Mouse (Mus musculus) retina, embryonic 14.5 days (tissue): ENCODE data around the gene Eif4h.
A peak's percentile ranks its signal among the peaks of the same experiment; 100 is the strongest.
"Not testable (repeated sequence)": the region's sequence is repeated elsewhere in the genome, so short reads cannot be mapped to it uniquely, and the experiment has no call there.

Source experiments
- DNase-seq: peaks from one replicate; pipeline ENCODE4 v3.0.0-alpha.2; 2015; ENCODE audit warnings: low spot score

The Eif4h gene

DNA sequence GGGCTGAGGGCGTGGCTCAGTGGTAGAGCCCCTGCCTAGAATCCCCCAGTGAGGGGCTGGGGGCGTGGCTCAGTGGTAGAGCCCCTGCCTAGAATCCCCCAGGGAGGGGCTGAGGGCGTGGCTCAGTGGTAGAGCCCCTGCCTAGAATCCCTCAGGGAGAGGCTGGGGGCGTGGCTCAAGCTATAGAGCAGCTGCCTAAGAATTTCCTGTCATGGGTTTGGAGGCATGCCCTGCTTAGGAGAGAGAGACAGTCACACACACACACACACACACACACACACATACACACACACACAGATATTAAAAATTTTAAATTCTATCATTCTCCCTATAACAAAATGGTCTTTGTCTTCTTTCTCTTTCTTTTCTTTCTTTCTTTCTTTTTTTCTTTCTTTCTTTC is 9.7 kb upstream of the Eif4h start:
- not testable (repeated sequence) for DNase-seq

DNA sequence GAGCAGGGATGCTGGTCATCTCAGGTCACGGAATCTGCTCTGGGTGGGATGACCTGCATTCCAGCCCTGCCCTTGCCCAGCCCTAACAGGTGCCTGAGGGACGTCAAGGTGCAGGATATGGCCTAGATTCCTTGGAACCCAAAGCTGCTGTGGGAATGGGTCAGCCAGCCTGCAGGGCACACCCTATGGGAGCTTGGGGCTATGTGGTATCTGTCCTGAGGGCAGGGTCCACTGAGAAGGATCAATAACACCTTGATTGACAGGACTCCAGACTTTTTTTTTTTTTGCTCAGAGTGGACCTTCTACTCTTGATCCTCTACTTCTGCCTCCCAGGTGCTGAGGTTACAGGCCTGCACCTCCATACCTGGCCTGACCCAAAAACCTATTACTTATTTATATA is 8.1 kb upstream of the Eif4h start:
- no peak for DNase-seq

DNA sequence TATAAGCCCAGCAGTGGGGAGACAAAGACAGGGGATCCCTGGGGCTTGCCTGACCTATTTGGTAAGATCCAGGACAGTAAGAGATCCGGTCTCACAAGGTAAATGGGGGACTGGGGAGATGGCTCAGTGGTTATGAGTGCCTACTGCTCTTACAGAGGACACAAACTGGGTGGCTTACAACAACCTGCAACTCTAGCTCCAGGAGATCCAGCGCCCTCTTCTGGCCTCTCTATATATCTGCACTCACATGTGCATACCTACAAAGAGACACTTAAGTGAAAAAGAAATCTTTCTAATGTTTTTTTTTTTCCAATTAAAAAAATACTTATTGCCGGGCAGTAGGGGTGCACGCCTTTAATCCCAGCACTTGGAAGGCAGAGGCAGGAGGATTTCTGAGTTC is 7.2 kb upstream of the Eif4h start:
- no peak for DNase-seq

DNA sequence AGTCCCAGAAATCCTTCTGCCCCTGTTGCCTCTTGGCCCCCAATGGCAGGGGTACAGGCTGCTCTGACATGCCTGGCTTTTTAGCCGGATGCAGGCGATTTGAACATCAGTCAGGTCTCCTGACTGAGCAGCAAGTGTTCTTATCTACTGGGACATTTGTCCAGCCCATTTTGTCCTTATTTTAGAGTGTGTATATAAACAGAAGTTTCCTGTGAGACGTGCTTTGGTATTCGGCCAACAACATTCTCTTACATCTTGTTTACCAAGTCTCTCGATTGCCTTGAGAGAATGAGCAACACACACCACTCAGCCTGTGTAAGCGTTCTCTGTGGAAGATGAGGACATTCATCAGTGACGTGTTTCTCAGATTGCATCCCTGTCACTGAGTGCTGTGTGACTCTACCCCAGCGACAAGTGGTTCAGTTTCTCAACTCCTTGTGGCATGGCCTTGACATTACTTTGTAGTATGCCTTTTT is 5.4 kb upstream of the Eif4h start:
- DNase-seq = no peak

DNA sequence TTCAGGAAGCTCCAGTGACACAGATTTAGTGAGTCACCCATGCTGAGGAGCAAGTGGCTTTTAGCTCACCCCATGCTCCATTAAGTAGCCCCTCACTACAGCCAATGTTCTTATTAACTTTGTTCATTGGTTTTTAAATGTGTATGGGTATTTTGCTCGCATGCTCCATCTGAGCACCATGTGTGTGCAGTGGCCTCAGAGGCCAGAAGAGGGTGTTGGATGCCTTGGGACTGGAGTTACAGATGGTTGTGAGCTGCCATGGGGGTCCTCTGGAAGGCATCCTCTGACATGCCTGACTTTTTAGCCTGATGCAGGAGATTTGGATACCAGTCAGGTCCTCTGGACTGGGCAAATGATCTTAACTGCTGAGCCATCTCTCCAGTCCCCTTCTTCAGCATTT is 4.8 kb upstream of the Eif4h start:
- DNase-seq = no peak

DNA sequence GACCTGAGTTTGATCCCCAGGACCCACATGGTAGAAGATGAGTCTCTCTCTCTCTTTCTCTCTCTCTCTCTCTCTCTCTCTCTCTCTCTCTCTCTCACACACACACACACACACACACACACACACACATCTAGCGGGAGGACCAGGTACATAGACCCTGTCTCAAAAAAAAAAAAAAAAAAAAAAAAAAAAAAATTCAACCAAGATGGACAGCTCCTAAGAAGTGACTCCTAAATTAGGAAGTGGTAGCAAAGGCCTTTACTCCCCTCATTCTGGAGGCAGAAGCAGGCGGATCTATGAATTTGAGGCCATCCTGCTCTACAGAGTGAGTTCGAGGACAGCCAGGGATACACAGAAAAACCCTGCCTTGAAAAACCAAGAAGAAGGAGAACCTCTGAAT is 1.1 kb upstream of the Eif4h start:
- DNase-seq = no peak

DNA sequence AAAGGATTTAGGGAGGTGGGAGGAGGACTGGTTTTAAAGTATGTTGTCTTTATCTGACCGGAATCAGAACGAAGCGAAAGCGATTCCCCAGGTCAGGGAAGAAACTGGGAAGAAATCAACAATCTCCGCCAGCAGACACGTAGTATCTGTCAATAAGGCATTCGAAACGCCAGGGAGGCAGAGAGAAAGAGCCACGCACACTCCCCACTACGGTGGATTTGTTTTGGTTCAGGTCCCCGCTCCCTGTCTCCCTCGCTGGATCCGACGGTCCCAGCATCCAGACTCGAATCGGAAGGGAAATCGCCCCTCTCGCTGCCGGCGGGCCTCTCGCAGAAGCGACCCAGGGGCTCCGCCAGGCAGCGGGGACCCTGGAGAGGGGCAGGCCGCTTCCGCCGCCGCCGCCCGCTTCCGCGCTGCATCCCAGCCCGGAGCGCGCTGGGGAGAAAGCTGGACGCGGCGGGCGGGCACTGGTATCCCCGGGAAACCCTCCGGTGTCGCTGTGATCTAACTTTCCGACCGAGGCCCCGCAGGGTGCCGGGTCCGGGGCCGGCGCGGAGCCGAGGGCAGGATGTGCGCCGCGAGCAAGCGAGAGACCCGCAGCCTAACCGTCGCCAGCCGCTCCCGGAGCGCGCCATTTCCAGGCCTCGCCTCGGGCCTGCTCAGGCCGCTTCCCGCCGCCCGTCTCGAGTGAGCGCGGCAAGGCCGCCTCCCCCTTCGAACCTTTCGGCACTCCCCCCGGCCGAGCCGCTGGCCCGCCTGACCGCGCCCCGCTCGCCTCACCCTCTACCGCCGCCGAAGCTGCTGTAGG is 625 bp downstream of the Eif4h start:
- peak; percentile 47 for DNase-seq

DNA sequence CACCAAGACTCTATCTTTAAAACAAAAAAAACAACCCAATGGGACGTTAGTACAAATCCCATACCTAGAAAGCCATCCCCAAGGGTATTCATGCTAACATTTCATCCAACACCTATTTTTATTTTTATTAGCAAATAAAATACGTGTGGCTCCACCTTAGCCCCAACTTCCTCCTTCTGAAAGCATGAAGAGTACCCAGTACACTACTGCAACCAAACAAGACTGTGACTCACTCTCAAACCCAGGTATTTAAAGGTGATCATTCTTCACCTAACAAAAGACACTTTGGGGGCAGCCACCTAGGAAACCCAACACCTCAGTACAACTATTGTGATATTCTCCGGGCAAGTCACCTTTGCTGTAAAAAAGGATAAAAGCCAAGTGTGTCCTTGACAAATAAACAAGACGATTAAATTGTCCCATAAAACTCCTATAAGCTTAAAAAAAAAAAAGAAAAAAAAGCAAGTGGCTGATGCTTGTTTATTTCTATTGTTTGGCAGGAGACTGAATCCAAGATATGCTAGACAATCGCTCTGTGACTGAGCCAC is 1.4 kb downstream of the Eif4h start:
- DNase-seq = no peak

DNA sequence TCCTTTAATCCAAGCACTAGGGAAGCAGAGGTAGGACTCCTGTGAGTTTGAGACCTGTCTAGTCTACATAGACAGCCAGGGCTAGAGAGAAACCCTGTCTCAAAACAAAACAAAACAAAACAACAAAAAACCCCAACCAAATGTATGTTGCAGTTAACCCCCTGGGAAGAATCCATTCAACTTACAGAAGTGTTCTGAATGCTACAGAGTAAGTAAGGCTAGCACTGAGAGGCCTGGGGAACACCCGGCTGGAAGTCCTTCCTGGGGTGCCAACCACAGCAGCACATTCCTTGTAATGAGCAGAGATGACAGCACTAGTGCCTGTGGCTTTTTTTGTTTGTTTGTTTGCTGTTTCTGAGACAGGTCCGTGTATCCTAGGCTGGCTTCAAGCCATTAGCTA is 6.4 kb downstream of the Eif4h start:
- no peak for DNase-seq

DNA sequence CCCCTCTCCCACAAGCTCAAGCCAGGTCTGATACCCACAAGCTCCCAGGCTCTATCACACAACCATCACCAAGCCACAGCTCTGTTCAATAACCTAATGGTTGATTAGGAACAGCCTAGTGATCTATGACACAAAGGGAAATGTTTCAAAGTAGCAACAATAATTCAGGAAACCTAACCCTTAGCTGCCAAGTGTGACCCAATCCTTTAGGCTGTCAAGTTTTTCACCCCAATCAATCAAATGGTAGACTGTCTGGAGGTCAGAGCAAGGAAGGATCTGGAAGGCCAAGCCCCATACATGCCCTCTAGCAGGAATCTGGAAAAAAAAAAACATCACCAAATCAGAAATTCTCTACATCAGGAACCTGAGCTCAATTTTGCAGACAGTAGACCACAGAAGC is 8.5 kb downstream of the Eif4h start:
- no peak for DNase-seq

DNA sequence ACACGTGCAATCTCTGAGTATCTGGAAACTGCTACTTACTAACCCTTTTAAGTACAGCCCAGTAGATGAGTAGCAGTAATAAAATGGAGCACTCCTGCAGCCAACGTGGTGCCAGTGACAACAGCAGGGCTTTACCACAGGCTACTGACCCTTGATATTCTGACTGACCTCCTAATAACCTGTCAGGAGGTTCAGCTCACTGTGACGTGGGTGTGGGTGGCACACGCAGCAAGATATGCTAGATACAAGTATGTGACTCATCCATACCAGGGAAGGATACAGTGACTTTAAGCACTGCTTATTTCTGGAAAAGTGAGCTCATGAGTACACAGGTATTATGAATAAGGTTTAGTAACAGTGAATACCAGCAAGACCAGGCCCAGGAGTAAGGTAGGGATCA is 9.8 kb downstream of the Eif4h start:
- DNase-seq = no peak

DNA sequence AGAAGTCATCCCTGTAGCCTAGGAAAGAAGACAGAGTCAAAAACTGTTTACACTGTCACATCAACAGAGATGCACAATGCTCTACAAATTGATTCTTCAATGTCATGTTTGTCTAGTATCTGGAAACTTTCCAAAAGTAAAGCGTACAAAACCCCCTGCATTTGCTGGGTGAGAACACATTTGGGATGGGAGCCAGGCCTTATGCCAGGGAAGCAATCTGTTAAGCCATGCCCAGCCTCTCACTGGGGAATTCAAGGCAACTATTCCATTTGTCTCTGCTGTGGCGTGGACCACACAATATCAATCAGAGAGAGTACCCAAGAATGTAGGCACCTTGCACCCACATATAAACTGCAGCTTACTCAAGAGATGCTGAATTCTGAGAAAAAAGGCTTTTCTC is 17.2 kb downstream of the Eif4h start:
- DNase-seq = no peak

DNA sequence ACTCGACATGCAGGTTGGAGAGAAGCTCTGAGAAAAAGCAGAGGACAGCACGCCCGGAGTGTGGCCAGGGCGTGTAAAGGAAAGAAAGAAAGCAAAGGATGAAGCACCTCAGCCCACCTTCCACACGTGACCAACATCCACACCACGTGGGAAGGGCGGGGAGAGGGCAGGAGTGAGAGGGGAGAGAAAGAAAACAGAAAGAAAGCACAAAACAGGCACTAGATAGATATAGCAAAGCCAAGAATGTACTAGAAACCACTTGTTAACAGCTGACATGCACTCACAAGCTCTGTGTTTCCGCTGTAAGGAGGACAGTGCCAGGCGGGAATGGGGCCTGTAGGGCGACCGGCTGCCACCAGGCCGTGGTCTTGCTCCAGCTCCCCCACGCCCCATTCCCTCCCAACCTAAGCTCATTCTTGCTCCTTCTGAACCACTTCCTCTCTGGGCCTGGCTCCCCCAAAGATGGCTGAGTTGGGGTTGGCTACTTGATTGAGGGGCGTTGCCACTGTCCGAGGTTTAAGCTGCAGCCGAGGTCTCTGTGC is 18.1 kb downstream of the Eif4h start:
- DNase-seq = no peak

DNA sequence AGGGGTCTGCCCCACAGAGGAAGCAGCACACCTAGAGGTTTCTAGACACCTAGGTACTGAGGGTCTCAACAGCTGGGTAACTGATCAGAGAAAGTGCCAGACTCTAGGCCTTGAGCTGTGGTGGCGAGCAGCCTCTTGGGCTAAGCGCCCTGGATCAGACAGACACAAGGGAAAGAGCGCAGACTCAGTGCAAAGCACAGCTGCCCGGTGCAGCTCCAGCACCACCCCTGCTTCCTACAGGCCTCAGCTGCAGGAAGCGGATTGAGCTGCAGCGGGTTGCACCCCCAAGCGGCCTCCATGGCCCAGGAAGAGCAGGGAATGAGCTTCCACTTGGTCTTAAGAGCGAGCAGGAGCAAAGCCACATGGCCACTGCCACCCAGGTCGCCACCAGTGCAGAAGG is 18.8 kb downstream of the Eif4h start:
- DNase-seq = no peak

DNA sequence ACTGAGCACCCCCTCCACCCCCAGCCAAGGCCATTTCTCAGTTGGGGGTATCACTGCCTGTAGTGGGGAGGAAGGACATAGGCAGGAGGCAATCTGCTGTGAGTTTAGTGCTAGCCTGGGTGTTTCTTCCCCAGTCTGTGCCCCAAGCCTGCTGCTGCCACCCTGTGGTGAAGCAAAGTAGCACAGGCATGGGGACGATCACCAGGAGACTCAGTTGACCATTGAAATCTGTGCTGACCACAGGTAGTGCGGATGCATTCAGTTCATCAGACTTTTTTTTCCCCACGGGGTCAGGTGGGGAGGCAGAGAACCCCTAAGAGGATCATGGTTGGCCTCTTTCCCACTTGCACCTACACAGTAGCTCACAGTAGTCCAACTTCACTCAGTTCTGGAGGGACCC is 22.2 kb downstream of the Eif4h start:
- DNase-seq = peak; percentile 67

DNA sequence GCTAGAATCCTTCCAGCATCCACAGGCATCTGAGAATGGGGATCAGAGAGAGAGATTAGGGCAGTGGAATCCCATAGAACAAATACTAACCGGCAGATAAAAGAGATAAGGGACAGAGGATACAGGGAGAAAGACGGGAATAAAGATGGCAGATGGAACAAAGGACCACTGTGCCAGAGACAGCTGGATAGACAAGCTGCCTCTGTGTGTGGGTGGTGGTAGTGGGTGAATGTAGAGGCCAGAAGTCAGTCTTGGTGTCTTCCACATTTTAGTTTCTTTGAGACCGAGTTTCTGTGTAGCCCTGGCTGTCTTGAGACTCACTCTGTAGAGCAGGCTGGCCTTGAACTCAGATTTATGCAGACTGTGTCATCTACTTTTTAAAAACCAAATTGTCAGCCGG is 23.5 kb downstream of the Eif4h start:
- DNase-seq = no peak

DNA sequence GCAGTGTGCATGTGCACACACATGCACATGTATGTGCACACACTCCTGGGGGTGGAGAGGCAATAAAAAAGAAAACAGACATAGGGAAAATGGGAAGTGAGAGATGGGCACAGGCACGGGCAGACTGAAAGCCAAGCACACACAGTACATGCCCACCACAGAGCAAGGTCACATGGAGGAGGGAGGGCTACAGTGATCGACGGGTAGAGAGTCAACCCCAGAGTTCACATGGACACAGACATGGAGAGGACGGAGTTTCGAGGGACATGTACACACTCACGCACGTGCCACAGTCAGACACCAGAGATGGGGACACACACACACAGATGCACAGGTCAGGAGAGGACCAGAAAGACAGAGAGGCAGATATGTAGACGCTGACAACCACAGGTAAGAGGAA is 23.9 kb downstream of the Eif4h start:
- no peak for DNase-seq

DNA sequence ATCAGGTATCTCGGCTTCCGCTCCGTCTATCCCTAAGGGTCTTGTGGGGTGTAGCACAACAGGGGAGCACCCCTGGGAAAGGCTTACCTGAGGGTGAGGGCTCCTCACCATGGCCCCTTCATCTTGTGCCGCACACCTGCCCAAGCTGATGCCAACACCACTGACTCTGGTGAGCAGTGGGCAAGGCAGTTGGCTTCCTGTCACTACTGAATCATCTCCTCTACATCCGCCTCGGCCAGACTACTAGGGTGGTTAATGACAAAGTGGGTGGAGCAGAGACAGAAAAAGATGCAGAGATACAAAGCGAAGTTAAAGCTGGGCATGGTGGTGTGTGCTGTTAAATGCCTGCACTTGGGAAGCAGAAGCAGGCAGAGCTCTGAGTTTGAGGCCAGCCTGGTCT is 24.5 kb downstream of the Eif4h start, which contains the start of gene Lat2:
Lat2 (minus strand) TSS at position 224 of the 400 bp plus-strand sequence.
- no peak for DNase-seq

DNA sequence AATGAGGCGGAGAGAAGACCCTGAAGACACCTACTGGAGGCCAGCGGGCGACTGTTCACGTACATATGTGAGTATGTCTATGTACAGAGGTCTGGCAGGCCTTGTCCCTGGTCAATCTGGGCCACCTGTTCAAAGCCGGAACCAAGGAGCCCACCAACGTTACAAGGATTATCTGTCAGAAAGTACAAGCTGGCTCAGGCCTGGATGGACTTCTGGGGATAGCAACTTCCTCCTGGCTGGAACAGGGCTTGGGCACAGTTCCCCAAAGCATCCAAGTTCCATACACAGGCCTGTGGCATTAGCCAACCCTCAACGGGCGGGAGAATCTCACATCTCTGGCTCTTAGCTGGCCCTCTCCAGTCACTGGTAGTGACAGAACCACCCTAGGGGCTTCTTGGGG is 25.0 kb downstream of the Eif4h start:
- no peak for DNase-seq

DNA sequence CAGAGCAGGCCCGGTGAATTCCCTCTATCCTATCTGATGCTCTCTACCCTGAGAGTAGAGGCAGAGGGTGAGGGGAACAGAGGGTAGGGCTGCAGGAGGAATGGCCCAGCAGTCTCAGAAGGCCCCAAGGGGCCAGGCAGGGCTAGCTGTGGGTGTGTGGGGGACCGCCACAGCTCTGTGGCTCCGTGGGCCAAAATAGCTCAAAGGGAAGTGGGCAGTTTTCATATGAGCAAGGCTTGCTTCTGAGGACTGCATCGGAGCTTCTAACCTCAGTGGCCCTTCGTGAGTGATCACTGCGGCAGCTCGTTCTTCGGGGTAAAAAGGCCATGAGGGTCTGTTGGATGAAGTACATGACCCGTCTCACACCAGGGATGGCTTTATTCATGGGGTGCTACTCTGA is 25.6 kb downstream of the Eif4h start:
- no peak for DNase-seq

DNA sequence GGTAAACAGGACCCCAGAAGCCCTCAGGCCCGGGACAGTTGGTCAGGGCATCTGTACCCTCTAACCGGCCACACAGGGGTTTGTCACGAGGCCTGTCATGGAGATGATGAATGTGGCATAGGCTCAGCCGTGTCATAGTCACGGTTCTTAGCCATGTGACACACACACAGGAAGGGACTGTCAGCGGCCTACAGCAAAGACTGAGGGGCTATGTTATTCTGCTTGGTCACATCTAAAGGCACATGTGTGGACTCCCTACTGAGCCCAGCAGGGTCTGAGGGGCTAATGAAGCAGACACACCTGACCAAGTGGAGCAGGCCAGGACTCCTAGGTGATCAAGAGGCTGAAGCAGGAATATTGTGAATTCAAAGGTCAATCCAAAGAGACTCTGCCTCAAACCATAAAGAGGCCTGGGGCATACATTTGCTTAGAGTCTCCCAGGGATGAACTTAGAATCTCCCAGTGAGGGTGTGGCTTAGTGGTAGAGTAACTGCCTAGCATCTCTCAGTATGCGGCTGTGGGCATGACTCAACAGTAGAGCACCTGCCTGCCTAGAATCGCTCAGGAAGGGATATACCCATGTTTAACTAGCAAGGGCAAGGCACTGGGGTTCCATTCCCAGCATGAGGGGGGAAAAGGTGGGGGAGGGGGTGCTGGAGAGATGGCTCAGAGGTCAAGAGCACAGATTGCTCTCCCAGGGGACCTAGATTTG is 27.3 kb downstream of the Eif4h start:
- no peak for DNase-seq

DNA sequence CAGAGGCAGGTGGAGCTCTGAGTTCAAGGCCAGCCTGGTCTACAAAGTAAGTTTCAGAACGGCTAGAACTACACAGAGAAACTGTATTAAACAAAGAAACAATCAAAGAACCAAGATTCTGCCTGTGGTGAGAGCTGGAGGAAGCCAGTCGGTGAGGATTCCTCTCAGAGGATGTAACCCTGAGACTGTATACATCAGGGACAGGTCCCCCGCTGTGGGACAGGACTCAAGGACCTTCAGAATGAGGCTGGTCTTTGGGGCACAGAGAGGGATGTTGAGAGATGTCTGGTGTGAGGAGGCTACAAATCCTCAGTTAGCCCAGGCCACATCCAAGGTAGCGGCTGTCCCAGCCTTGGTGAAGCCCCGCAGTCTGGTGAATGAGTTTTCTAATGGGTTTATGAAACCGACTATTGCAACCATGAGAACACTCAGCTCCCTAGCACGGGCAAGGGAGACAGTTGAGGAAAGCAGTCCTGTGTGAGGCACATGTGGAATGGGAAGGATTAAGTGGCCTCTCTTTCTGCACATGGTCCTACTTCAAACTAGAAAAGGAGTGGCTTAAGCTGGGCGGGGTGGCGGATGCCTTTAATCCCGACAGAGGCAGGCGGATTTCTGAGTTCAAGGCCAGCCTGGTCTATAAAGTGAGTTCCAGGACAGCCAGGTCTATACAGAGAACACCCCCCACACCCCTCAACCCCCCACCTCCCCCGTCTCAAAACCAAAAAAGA is 29.2 kb downstream of the Eif4h start:
- DNase-seq = no peak
